Mouse (Mus musculus): ENCODE measurements around the gene Snrpb.

The Snrpb gene

GRCm38 (mm10) chr2:130129687-130130086 lies 49.5 kb downstream of the Snrpb start:
- no peak for DNase-seq

- DNase-seq = no peak
Measured at GRCm38 (mm10) chr2:130126073-130126472, 53.1 kb downstream of the Snrpb start.

GRCm38 (mm10) chr2:130125279-130126059 lies 53.7 kb downstream of the Snrpb start:
- no peak for DNase-seq

Data from kidney, postnatal 4 days (tissue).